Mouse (Mus musculus) liver, adult 2 months (tissue): ENCODE results near the gene Txndc9. TPM values are rescaled to one million over a fixed set of nuclear protein-coding genes. Genes with fewer than 3 reads are reported as not detected.
"Not testable (repeated sequence)": the region's sequence is repeated elsewhere in the genome, so short reads cannot be mapped to it uniquely, and the experiment has no call there.

Experiments used
- DNase-seq: peaks from one replicate; pipeline ENCODE4 v3.0.0-alpha.2; 2011; ENCODE audit warnings: low read depth, low spot score; ENCODE audit errors: extremely low read depth
- H3K27ac ChIP-seq: fragments of 200-500 bp; replicated peaks from 2 replicates; pipeline ENCODE4 v1.5.1; 2012; ENCODE audit warnings: low read depth, mild to moderate bottlenecking, control low read depth, inconsistent platforms, low read length; ENCODE audit not compliant: insufficient read depth
- H3K27me3 ChIP-seq: fragments of 200-500 bp; 2 replicates; pipeline ENCODE4 v1.6.1; 2012; ENCODE audit warnings: mild to moderate bottlenecking, moderate library complexity, low read length, inconsistent platforms; ENCODE audit not compliant: control insufficient read depth, insufficient read depth
- H3K36me3 ChIP-seq: fragments of 200-500 bp; 2 replicates; pipeline ENCODE4 v1.6.1; 2012; ENCODE audit warnings: low read length, inconsistent platforms; ENCODE audit not compliant: control insufficient read depth, insufficient read depth
- H3K4me1 ChIP-seq: fragments of 200-500 bp; 2 replicates; pipeline ENCODE4 v1.6.1; 2011; ENCODE audit warnings: low read length; ENCODE audit not compliant: control insufficient read depth, insufficient read depth
- H3K4me3 ChIP-seq: fragments of 200-500 bp; 2 replicates; pipeline ENCODE4 v1.5.1; 2011; ENCODE audit warnings: low read depth, mild to moderate bottlenecking, control low read depth, low read length, moderate library complexity; ENCODE audit not compliant: insufficient read depth
- H3K79me2 ChIP-seq: fragments of 200-500 bp; 2 replicates; pipeline ENCODE4 v1.6.1; 2012; ENCODE audit warnings: inconsistent platforms, mild to moderate bottlenecking, low read length, moderate library complexity; ENCODE audit not compliant: control insufficient read depth, insufficient read depth
- H3K9ac ChIP-seq: fragments of 200-500 bp; 2 replicates; pipeline ENCODE4 v1.6.1; 2012; ENCODE audit warnings: low read depth, mild to moderate bottlenecking, control low read depth, inconsistent platforms, low read length
- CTCF ChIP-seq: fragments of 200-500 bp; IDR thresholded peaks from 2 replicates; pipeline ENCODE4 v1.5.1; 2011; ENCODE audit warnings: low read depth, low read length, control low read depth
- POLR2A ChIP-seq: fragments of 200-500 bp; IDR thresholded peaks from 2 replicates; pipeline ENCODE4 v1.6.1; 2011; ENCODE audit warnings: low read length, control low read depth; ENCODE audit not compliant: insufficient read depth; ENCODE audit errors: extremely low read depth
- WGBS: fragments of 180-500 bp; shearing (Covaris S2); methylation state at CpG from one replicate; pipeline ENCODE4 v1.1.7; 2018; 5-methylcytosine and 5-hydroxymethylcytosine counted together
- polyA plus RNA-seq: library from polyadenylated mRNA; depleted of rRNA; stranded (reverse); fragments of >200 nt; gene quantifications from 2 replicates; pipeline ENCODE4 v1.2.3, GENCODE M21; 2012
- total RNA-seq: library from RNA; depleted of rRNA; stranded (reverse); fragments of >200 nt; gene quantifications from 2 replicates; pipeline ENCODE4 v1.2.3, GENCODE M21; 2014

Txndc9 gene
- total and polyA plus RNA-seq, 2 experiments = 4.9 to 33.8 TPM

DNA sequence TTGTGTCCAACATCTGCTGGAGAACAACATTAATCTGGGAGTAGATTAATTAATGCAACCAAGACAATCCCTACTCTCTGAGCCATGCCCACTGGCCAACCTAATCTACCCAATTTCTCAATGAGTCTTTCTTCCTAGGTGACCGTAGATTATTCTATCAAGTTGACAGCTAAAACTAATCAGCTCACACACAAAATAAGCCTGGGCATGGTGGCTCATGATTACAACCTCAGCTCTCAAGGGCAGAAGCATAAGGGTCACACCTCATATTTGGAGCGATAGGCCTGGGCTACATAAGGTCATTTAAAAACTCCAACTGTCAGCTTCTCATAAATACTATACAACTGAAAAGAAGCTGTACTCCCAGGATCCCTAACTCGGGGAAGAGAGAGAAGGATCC is 1.5 kb downstream of the Txndc9 start:
- H3K79me2 ChIP-seq = peaks cover 9% of the 10 kb centered on the region; the same call in 1 of the 2 replicates
- H3K27ac ChIP-seq = no peak overlapping the region
- 29% methylated on average over 3 of the region's 3 CpGs for WGBS
- H3K9ac ChIP-seq = peak overlapping the region; percentile 75
- H3K36me3 ChIP-seq = peaks cover 20% of the 10 kb centered on the region
- peak overlapping the region; percentile 65 for H3K4me3 ChIP-seq
- TF ChIP-seq CTCF (no peak), POLR2A (no peak)
- DNase-seq = no peak
- no peaks in the 10 kb centered on the region for H3K27me3 ChIP-seq
- H3K4me1 ChIP-seq = peaks cover 5% of the 10 kb centered on the region; the same call in 1 of the 2 replicates

DNA sequence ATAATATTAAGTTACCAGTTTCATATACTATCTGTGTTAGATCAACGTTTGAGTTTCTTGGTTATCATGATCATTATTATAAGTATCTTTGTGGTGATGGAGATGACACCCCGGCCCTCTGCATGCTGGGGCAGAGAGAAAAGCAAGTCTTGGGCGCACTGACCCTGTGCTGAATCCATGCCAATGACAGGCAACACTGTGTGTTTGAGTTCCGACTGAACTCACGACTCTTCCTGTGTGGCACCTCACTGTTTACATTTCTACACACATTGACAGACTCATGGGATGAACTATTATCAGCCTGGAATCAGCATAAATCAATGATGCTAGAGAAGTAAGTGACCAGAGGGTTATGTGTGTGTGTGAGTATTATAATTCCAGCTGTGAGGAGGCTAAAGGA is 9.8 kb downstream of the Txndc9 start:
- DNase-seq = peak; percentile 25
- Histone ChIP-seq H3K36me3 (peaks cover 40% of the 10 kb centered on the region), H3K4me1 (no peaks in the 10 kb centered on the region), H3K4me3 (no peak overlapping the region), H3K79me2 (no peaks in the 10 kb centered on the region), H3K27ac (no peak overlapping the region), H3K9ac (no peak overlapping the region), H3K27me3 (no peaks in the 10 kb centered on the region)
- 29% methylated on average over 5 of the region's 5 CpGs for WGBS
- TF ChIP-seq CTCF (no peak), POLR2A (no peak)

DNA sequence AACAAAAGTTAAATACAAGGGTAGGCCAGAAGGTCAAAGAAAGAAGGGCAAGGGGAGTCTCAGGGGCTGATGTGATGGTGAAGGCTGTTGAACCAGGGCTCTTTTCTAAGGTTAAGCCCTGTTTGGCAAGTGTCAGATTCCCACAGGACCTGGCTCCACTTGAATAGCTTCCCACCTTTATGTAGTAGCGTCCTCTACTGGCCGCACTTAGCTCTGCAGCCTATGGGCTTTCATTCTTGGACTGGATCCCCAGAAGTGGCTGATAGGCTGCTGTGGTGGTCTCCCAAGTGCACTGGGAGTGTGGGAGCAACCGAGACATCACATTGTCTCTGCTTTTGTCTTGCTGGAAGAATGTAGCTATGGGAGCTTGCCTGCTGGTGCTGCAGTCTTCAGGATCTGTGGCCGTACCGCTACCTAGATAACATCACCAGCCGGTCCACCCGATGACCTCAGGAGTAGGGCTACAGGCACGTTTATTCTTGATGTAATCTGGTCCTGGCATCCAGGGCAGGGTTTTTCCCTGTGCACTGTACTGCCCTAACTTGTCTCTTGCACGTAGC is 11.8 kb downstream of the Txndc9 start:
- 79% methylated on average over 9 of the region's 9 CpGs for WGBS
- Histone ChIP-seq H3K9ac (no peak overlapping the region), H3K27ac (no peak overlapping the region), H3K4me1 (no peaks in the 10 kb centered on the region), H3K4me3 (no peak overlapping the region), H3K36me3 (peaks cover 26% of the 10 kb centered on the region), H3K79me2 (no peaks in the 10 kb centered on the region), H3K27me3 (no peaks in the 10 kb centered on the region)
- no peak for DNase-seq
- TF ChIP-seq POLR2A (no peak), CTCF (peak; percentile 56)

DNA sequence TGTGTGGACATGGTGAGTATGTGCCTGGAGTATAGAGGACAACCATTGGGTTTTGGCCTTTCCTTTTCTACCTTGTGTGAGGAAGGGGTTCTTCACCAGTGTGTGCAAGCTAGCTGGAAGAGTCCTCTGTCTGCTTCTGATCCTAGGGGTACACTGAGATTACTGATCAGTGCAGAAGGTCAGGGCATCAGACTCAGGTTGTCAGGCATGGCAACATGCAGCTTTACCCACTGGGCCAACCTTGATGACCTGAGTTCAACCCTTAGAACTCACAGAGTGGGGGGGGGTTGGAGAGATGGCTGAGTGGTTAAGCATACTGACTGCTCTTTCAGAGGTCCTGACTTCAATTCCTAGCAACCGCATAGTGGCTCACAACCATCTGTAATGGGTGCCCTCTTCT is 13.4 kb downstream of the Txndc9 start:
- H3K36me3 ChIP-seq = peaks cover 16% of the 10 kb centered on the region
- WGBS = 93% methylated on average over 1 of the region's 1 CpGs
- H3K9ac ChIP-seq = no peak overlapping the region
- no peak for DNase-seq
- H3K79me2 ChIP-seq = no peaks in the 10 kb centered on the region
- no peaks in the 10 kb centered on the region for H3K4me1 ChIP-seq
- no peak overlapping the region for H3K27ac ChIP-seq
- H3K27me3 ChIP-seq = no peaks in the 10 kb centered on the region
- TF ChIP-seq CTCF = no peak
- TF ChIP-seq POLR2A = no peak
- H3K4me3 ChIP-seq = no peak overlapping the region

DNA sequence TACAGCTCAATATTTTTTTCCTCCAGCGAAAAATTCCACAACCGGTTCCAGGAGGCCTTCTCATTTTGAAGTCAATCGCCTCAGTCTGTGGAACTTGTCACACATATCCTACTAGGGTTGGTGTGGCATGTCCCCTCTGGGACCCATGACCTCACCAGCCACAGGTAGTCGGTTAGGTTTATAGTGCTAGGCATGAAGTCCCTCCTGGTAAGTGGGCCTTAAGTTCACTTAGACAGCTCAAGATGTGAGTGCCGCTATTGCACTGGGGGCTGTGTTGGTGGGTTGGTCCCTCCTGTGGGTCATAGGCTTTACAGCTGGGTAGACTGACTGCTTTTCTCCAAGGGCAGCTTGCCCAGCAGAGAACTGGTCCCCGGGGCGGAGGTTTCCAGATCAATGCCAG is 20.4 kb downstream of the Txndc9 start:
- TF ChIP-seq CTCF = no peak
- no peak for TF ChIP-seq POLR2A
- Histone ChIP-seq H3K36me3 (no peaks in the 10 kb centered on the region), H3K4me1 (no peaks in the 10 kb centered on the region), H3K27ac (no peak overlapping the region), H3K4me3 (no peak overlapping the region), H3K79me2 (no peaks in the 10 kb centered on the region), H3K27me3 (no peaks in the 10 kb centered on the region), H3K9ac (no peak overlapping the region)
- 89% methylated on average over 7 of the region's 7 CpGs for WGBS
- DNase-seq = no peak

DNA sequence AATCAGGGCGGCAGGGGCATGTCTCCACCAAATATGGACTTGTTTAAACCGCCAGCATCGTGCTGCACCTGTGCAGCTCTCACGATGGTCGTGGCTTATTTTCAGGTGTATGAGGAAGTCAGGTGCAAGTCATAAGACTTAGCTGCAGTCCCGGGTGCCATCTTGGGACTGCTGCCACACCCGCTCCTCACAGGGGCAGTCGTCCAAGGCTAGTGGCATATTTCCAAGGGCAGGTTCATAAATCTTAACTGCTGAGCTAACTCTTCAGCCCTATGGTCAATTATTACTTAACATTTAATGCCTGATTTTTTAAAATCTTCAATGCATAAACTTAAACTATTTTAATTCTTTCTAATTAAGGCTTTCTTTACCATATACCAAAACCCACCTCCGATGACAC is 21.0 kb downstream of the Txndc9 start:
- 75% methylated on average over 9 of the region's 9 CpGs for WGBS
- not testable (repeated sequence) for H3K4me3 ChIP-seq, H3K9ac ChIP-seq, H3K27ac ChIP-seq, H3K4me1 ChIP-seq, DNase-seq, H3K79me2 ChIP-seq, H3K36me3 ChIP-seq, H3K27me3 ChIP-seq
